Mouse (Mus musculus): Measurements from ENCODE around the gene Apol7a. TPM values are rescaled to one million over a fixed set of nuclear protein-coding genes. Genes with fewer than 3 reads are reported as not detected.
"Not testable (repeated sequence)": the region's sequence is repeated elsewhere in the genome, so short reads cannot be mapped to it uniquely, and the experiment has no call there.

Gene Apol7a
- total RNA-seq (2014; fragmentation: Nextera tagmentation) = not detected in 2 replicates
- not detected in 2 replicates for total RNA-seq (2017)

DNA sequence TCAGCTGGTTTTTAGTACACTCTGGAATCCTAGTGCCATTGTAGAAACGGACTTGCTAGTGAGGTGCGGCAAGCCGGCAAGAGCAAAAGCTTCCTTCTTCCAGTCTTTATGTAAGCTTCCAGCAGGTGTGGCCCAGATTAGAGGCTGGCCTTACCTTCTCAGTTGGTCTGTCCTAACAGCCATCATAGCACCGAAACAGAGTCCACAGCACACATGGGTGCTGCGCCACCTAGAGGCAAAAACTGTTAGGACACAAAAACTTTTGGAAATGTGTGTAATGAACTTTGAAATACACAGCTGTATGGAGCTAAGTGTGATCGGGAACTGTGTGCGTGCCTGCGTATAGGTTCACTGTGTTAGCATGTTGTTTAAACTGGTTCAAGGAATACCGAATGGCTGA is at the start of gene Apol7a:
Gene Apol7a, minus strand, starts transcription at position 84 of the 400 bp plus-strand sequence.
- ATAC-seq (replicated peaks; ENCODE audit: low FRiP score, low TSS enrichment, poor library complexity, severe bottlenecking) = not testable (repeated sequence)

GRCm38 (mm10) chr15:77447392-77447791 is 48.5 kb upstream of the Apol7a start, which contains the start of gene Apol7b:
Gene Apol7b, minus strand, starts transcription at chr15:77447492.
- ATAC-seq (replicated peaks; ENCODE audit: low FRiP score, low TSS enrichment, poor library complexity, severe bottlenecking) = not testable (repeated sequence)

GRCm38 (mm10) chr15:77445668-77446067 is 46.8 kb upstream of the Apol7a start:
- not testable (repeated sequence) for ATAC-seq (replicated peaks; ENCODE audit: low FRiP score, low TSS enrichment, poor library complexity, severe bottlenecking)

GRCm38 (mm10) chr15:77444746-77445145 is 45.8 kb upstream of the Apol7a start:
- not testable (repeated sequence) for ATAC-seq (replicated peaks; ENCODE audit: low FRiP score, low TSS enrichment, poor library complexity, severe bottlenecking)

- not testable (repeated sequence) for ATAC-seq (replicated peaks; ENCODE audit: low FRiP score, low TSS enrichment, poor library complexity, severe bottlenecking)
These were observed 30.0 kb upstream of the Apol7a start for GRCm38 (mm10) chr15:77428690-77429448.

DNA sequence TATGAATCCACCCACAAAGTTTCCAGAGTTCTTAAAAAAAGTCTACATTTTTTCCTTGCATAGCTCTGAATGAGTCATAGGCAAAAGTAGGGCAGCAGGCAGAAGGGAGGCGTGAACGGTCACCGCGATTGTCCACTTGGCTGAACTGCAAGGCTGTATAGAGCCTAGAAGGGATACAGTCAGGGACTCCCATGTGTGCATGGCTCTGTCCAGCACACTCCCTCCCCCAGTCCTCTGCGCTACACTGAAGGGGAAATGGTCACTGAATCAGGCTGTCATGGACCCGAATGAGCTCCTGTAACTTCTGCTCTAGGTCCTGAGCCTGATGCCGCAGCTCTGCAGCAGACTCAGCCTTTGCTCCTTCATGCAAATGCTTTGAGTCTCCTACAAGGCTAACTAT is 24.0 kb upstream of the Apol7a start:
- ATAC-seq (replicated peaks; ENCODE audit: low FRiP score, low TSS enrichment, poor library complexity, severe bottlenecking) = not testable (repeated sequence)

DNA sequence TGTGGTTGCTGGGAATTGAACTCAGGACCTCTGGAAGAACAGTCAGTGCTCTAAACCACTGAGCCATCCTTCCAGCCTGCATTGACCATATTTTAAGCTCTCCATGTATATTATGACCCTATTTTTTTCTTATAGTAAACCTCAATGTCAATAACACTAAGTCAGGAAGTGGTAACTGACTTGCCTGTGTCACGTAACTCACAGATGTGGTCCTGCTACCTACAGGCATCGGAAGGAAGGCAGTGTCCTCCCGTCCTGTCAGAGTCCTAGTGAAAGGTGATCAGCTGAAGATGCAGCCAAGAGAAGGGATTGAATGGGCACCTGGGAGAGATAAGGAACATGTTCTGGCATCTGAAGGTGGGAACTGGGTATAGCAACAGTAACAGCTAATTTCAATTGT is 20.7 kb upstream of the Apol7a start:
- not testable (repeated sequence) for ATAC-seq (replicated peaks; ENCODE audit: low FRiP score, low TSS enrichment, poor library complexity, severe bottlenecking)

DNA sequence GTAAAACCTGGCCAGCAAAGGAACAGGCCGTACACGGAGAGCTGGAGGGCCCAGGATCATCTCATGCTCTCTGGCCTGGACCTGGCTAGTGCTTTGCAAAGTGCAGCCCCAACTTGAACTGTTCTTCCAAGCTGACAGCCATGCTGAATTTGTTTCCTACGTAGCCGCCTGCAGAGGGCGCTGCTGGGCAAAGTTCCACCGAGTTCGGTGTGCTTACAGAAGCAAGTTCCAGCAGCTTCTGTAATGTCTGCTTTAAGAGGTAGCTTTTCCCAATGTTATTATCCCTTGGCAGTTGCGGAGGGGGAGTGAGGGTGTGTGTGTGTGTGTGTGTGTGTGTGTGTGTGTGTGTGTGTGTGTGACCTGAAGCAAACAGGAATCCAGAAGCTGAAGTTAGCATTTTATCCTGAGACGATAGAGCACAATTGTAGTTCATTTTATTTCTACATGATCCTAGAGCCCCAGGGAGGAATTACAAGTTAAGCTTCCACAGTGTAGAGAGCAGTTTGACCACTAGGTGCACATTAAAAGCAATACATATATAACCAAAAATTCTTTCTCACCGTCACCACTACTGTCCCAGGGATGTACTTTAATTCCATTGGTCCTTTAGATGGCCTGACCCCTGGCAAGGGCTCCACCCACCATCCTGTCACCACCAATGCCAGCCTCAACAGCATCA is 17.9 kb upstream of the Apol7a start:
- ATAC-seq (replicated peaks; ENCODE audit: low FRiP score, low TSS enrichment, poor library complexity, severe bottlenecking) = peak; percentile 53; the same call in 1 of the 2 replicates

- not testable (repeated sequence) for ATAC-seq (replicated peaks; ENCODE audit: low FRiP score, low TSS enrichment, poor library complexity, severe bottlenecking)
These were observed 16.7 kb upstream of the Apol7a start for GRCm38 (mm10) chr15:77415653-77416052.

DNA sequence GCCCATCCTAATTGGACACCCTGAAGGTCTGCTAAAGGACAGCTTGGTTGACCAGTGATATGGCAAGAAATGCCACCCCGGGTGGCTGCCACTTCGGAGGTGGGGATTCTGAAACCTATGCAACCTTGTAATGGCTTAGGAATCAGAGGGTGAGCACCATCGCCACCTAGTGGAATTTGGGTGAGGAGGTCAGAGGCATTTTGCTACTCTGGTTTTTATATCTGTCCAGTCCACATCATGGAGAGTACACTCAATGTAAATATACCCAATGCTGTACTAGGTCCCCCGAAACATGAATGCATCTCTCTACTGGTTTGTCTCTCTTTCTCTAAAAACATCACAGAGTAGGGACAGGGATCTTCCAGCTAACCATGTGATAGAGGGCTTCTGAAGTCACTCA is 13.8 kb upstream of the Apol7a start:
- ATAC-seq (replicated peaks; ENCODE audit: low FRiP score, low TSS enrichment, poor library complexity, severe bottlenecking) = 0 out of 2 replicates have a peak, but pooled peaks have one; percentile 60

GRCm38 (mm10) chr15:77411035-77411434 is 12.1 kb upstream of the Apol7a start, which contains the start of gene Apol9a:
Gene Apol9a, minus strand, starts transcription at chr15:77411135.
- ATAC-seq (replicated peaks; ENCODE audit: low FRiP score, low TSS enrichment, poor library complexity, severe bottlenecking) = not testable (repeated sequence)

DNA sequence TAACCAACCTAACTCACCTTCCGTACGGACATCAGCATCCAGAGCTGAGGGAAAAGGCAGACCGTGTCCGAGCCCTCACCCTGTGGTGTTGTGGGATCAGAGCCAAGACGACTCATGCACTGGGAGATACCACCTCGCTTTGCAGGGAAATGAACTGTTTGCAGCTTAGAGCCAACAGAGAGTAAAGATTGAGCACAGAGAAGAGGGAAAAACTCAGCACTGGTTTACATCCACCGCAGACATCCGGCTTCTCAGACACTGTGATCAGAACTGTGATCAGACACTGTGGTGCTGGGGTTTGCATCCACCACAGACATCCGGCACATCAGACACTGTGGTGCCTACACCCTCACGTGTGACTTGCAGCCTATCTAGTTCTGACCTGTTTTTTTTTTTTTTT is 7.5 kb upstream of the Apol7a start:
- ATAC-seq (replicated peaks; ENCODE audit: low FRiP score, low TSS enrichment, poor library complexity, severe bottlenecking) = not testable (repeated sequence)

DNA sequence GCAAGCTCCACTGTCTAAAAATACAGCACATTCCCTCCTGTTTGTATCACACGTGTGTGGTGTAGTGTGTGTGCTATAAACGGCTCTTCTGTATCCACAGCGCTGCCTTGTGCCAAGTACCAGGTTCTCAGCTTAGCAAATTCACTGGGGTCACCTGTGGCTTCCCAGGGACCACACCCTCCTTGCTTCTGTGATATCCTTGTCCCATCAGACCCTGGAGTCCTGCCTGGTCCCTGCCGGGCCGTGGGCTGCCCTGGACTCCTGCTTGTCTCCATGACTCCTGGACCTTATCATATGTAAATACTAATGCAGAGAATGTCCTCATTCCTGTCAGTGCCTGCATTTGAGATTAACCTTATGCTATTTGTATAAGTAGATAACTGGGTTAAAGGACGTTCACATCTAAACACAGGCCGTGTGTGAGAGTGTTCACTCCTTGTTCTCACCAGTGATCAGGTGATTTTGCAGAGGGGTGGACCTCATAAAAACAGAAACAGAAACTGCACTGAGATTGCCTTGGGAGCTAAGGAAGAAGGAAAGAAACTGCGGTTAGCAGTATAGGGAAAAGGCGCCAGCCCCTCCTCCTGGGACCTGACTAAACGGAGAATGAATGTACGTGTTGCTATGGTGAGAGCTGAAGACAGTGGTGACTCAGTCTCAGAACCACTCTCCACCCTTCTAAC is 1.3 kb downstream of the Apol7a start:
- not testable (repeated sequence) for ATAC-seq (replicated peaks; ENCODE audit: low FRiP score, low TSS enrichment, poor library complexity, severe bottlenecking)

GRCm38 (mm10) chr15:77393832-77394231 is 5.1 kb downstream of the Apol7a start:
- ATAC-seq (replicated peaks; ENCODE audit: low FRiP score, low TSS enrichment, poor library complexity, severe bottlenecking) = not testable (repeated sequence)

- no peak for ATAC-seq (replicated peaks; ENCODE audit: low FRiP score, low TSS enrichment, poor library complexity, severe bottlenecking)
These were observed 11.4 kb downstream of the Apol7a start for GRCm38 (mm10) chr15:77387462-77387861.

DNA sequence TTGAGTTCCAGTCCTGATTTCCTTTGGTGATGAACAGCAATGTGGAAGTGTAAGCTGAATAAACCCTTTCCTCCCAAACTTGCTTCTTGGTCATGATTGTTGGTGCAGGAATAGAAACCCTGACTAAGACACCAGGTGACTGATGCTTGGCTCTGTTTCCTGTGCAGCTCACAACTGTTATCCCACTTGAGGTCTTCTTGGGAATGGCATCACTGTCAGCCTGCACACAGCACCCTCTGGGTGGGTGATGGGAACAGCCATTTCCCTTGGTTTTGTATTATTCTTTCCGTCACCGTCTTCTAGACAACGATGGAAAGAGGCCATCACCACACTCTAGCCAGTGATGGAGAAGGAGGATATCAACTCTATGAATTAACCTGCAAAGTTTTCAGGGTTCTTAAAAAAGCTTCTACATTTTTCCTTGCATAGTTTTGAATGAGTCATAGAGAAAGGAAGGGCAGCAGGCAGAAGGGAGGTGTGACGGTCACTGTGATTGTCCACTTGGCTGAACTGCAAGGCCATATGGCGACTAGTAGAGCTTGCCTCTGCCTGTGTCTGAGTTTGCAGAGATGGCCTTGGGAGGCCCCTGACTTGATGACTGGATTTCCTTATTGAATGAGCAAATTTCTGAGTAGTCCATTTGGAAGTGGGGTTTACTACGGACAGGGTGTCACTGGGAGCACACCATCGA is 14.4 kb downstream of the Apol7a start:
- ATAC-seq (replicated peaks; ENCODE audit: low FRiP score, low TSS enrichment, poor library complexity, severe bottlenecking) = no peak

- no peak for ATAC-seq (replicated peaks; ENCODE audit: low FRiP score, low TSS enrichment, poor library complexity, severe bottlenecking)
These were observed 16.0 kb downstream of the Apol7a start for GRCm38 (mm10) chr15:77382880-77383279.

- ATAC-seq (replicated peaks; ENCODE audit: low FRiP score, low TSS enrichment, poor library complexity, severe bottlenecking) = no peak
These were observed 16.5 kb downstream of the Apol7a start for GRCm38 (mm10) chr15:77382271-77382850.

DNA sequence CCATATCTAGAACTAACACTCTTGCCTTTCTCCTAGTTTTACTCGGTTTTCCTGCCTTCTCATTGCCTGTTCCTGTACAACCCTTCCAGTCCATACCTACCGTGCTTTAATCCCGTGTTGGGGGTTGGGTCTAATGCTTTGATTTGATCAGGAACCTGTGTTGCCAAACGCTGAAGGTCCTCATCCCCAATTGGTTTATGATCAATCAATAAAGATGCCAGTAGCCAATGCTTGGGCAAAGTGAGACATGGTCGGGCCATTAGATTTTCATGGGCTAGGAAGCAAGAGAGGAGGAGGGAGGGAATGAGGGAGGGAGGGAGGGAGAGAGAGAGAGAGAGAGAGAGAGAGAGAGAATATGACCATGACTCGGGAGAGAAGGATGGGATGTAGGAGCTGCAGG is 17.4 kb downstream of the Apol7a start:
- ATAC-seq (replicated peaks; ENCODE audit: low FRiP score, low TSS enrichment, poor library complexity, severe bottlenecking) = no peak

All from megakaryocyte-erythroid progenitor cell, adult 5-6 weeks (primary cell).